Mouse (Mus musculus): Measurements from ENCODE around the gene Spty2d1. TPM values are rescaled to one million over a fixed set of nuclear protein-coding genes. Genes with fewer than 3 reads are reported as not detected.
A peak's percentile ranks its signal among the peaks of the same experiment; 100 is the strongest.

Gene Spty2d1
- polyA plus RNA-seq (2014; fragmentation: Nextera tagmentation; extraction: Ambion mirVana): 9.6 and 15.7 TPM in 2 replicates

DNA sequence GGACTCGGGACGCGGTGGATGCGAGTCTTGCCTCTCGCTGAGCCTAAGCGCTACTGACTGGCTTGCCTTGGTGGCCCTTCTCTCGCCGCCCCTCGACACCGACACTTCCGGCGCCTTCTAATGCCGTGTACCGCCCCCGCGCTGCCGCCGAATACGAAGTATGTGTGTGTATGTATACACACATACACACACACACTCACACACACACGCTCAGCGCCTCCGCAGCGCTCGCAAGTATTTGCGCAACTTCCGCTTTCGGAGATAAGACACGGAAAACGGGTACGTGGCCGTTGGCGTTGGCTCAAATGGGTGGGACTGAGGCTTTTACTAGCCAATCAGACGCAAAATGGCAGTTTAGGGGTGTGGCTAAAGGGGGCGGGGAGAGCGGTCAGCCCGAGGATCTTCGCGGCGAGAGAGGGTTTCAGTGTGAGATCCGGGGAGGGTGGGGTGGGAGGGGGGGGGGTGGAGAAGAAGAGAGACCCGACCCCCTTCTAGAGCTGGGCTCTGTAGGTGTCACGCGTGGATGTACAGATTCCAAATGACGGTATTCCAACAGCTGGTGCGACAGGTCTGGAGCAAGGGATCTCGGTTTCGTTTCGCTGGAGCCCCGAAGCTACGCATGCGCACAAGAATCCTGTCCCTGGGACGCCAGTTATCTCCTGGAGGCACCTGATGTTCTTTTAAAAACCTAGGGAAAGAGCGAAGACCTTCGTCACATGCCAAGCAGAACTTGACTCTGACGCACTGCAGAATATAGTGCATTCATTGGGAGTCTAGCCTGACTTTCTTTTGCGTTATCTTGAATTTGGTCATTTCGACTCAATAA, at the start of gene Spty2d1:
Gene Spty2d1, minus strand, starts transcription at position 244 of the 826 bp plus-strand sequence.
- Histone ChIP-seq H3K4me2 (replicated peaks; ENCODE audit: low read depth, low read length) (peak within 1 kb of the TSS; percentile 84), H3K27ac (ENCODE audit: low read depth, low read length) (peak within 1 kb of the TSS; percentile 90), H3K4me1 (ENCODE audit: control insufficient read depth, insufficient read depth, low read length) (peaks cover 11% of the 10 kb centered on the region; the same call in 1 of the 2 replicates), H3K27me3 (ENCODE audit: control insufficient read depth, insufficient read depth, low read length) (no peaks in the 10 kb centered on the region), H3K36me3 (ENCODE audit: control insufficient read depth, insufficient read depth, low read length) (no peaks in the 10 kb centered on the region), H3K9me3 (ENCODE audit: control insufficient read depth, low read length) (no peaks in the 10 kb centered on the region), H3K9ac (ENCODE audit: low read depth, low read length) (peak within 1 kb of the TSS; percentile 83), H3K4me3 (ENCODE audit: low read length) (peak within 1 kb of the TSS; percentile 81)
- WGBS: 1% methylated on average over 57 of the region's 57 CpGs
- peak; percentile 96 for ATAC-seq (ENCODE audit: low FRiP score, low TSS enrichment)

DNA sequence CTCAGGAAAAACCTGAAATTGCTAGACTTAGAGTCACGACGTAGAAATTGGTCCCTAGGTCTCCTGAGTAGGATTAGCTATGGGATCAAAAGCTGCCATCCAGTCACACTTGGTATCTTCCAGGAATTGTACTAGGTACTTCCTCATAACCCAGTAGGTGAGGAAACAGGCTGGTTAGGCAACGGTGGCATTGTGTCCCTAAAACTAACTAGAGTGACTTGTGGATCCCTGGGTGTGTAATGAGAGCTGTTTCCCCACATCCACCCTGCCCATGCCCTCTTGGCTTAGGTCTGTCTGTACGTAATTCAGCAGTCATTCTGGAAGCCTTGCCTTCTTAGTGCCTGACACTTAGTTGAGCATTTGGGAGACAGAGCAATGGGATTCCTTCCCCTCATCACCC, 48.1 kb upstream of the Spty2d1 start:
- no peak for ATAC-seq (ENCODE audit: low FRiP score, low TSS enrichment)
- Histone ChIP-seq H3K4me3 (ENCODE audit: low read length) (no peak overlapping the region), H3K9me3 (ENCODE audit: control insufficient read depth, low read length) (no peaks in the 10 kb centered on the region), H3K4me2 (replicated peaks; ENCODE audit: low read depth, low read length) (no peak overlapping the region), H3K27ac (ENCODE audit: low read depth, low read length) (no peak overlapping the region), H3K4me1 (ENCODE audit: control insufficient read depth, insufficient read depth, low read length) (peaks cover 16% of the 10 kb centered on the region; the same call in 1 of the 2 replicates), H3K27me3 (ENCODE audit: control insufficient read depth, insufficient read depth, low read length) (no peaks in the 10 kb centered on the region), H3K36me3 (ENCODE audit: control insufficient read depth, insufficient read depth, low read length) (peaks cover 10% of the 10 kb centered on the region), H3K9ac (ENCODE audit: low read depth, low read length) (no peak overlapping the region)
- 90% methylated on average over 4 of the region's 4 CpGs for WGBS

DNA sequence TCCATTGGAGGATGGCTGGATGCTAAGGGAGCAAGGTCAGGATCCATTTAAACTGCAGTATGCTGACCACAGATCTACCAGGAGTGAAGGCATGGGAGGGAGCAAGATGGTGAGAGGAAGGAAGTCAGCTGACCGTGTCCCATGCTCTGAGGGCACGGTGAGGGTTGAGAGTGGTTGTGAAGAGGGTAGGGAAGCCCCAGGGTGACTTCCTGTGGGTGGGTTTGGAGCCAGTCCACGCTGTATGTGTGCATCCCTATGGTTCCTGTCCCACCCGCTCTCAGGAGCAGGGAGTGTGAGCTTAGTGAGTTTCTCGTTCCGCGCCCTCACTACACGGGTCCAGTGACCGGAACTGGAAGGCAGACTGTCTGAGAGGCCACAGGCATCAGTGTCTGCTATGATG, 47.5 kb upstream of the Spty2d1 start:
- Histone ChIP-seq H3K27ac (ENCODE audit: low read depth, low read length) (no peak overlapping the region), H3K9ac (ENCODE audit: low read depth, low read length) (no peak overlapping the region), H3K4me1 (ENCODE audit: control insufficient read depth, insufficient read depth, low read length) (peaks cover 17% of the 10 kb centered on the region; the same call in 1 of the 2 replicates), H3K36me3 (ENCODE audit: control insufficient read depth, insufficient read depth, low read length) (peaks cover 10% of the 10 kb centered on the region), H3K9me3 (ENCODE audit: control insufficient read depth, low read length) (no peaks in the 10 kb centered on the region), H3K27me3 (ENCODE audit: control insufficient read depth, insufficient read depth, low read length) (no peaks in the 10 kb centered on the region), H3K4me3 (ENCODE audit: low read length) (no peak overlapping the region), H3K4me2 (replicated peaks; ENCODE audit: low read depth, low read length) (no peak overlapping the region)
- WGBS: 74% methylated on average over 9 of the region's 9 CpGs
- no peak for ATAC-seq (ENCODE audit: low FRiP score, low TSS enrichment)

DNA sequence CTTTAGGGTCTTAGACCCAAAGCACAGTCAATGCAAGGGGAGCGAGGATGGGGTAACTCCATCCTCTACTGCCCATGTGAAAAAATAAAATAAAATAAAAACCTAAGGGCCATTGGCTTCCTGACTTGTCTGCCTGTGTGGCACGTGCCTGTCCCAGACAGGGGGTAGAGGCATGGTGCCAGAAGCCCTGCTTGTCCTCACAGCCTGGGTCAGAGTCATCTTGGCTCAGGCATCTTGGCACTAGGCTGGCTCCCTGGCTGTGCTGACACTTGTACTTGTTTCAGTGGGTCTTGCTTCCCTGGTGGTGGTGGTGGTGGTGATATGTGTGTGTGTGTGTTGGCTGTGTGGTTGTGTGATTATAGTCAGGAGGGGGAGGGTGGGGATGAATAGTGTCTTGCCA, 46.5 kb upstream of the Spty2d1 start:
- Histone ChIP-seq H3K27ac (ENCODE audit: low read depth, low read length) (no peak overlapping the region), H3K4me2 (replicated peaks; ENCODE audit: low read depth, low read length) (no peak overlapping the region), H3K4me1 (ENCODE audit: control insufficient read depth, insufficient read depth, low read length) (peaks cover 17% of the 10 kb centered on the region; the same call in 1 of the 2 replicates), H3K4me3 (ENCODE audit: low read length) (no peak overlapping the region), H3K36me3 (ENCODE audit: control insufficient read depth, insufficient read depth, low read length) (peaks cover 10% of the 10 kb centered on the region), H3K27me3 (ENCODE audit: control insufficient read depth, insufficient read depth, low read length) (no peaks in the 10 kb centered on the region), H3K9me3 (ENCODE audit: control insufficient read depth, low read length) (no peaks in the 10 kb centered on the region), H3K9ac (ENCODE audit: low read depth, low read length) (no peak overlapping the region)
- WGBS: 88% methylated on average over 2 of the region's 2 CpGs
- no peak for ATAC-seq (ENCODE audit: low FRiP score, low TSS enrichment)

DNA sequence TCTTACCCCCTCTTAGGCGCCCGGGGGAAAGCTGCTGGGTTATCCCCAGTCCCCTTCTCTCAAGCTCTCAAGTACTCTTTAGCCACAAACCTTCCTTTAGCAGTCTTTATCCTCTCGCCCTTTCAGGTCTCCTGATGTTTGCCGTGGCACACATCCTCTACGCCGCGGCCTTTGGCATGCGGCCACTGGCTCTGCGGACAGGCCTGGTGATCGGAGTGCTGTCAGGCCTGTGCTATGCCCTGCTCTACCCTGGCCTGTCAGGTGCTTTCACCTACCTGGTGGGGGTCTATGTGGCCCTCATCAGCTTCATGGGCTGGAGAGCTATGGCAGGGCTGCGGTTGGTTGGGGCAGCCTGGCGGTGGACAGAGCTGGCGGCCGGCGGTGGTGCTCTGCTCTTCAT, 45.1 kb upstream of the Spty2d1 start:
- peaks cover 17% of the 10 kb centered on the region; the same call in 1 of the 2 replicates for H3K4me1 ChIP-seq (ENCODE audit: control insufficient read depth, insufficient read depth, low read length)
- 96% methylated on average over 15 of the region's 15 CpGs for WGBS
- H3K4me3 ChIP-seq (ENCODE audit: low read length): no peak overlapping the region
- peaks cover 10% of the 10 kb centered on the region for H3K36me3 ChIP-seq (ENCODE audit: control insufficient read depth, insufficient read depth, low read length)
- no peaks in the 10 kb centered on the region for H3K9me3 ChIP-seq (ENCODE audit: control insufficient read depth, low read length)
- no peaks in the 10 kb centered on the region for H3K27me3 ChIP-seq (ENCODE audit: control insufficient read depth, insufficient read depth, low read length)
- H3K4me2 ChIP-seq (replicated peaks; ENCODE audit: low read depth, low read length): no peak overlapping the region
- ATAC-seq (ENCODE audit: low FRiP score, low TSS enrichment): no peak
- H3K9ac ChIP-seq (ENCODE audit: low read depth, low read length): no peak overlapping the region
- no peak overlapping the region for H3K27ac ChIP-seq (ENCODE audit: low read depth, low read length)

DNA sequence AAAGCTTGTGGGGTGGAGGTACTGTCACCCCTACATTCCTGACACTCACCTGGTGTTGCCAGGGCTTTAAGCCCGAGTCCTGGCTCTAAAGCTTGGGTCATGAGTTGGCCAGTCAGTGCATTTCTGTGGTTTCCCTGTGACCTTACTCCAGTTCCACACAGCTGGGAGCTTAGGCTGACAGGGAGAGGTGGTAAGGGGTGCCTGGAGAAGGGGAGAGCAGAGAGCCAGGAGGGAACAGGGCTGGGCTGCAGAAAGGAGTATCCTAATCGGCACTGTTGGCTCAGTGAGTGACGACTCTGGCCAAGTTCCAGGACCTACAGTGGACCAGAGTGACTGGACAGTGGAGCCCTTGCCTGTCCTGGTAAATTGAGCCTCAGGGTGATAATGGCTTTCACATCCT, 44.1 kb upstream of the Spty2d1 start:
- Histone ChIP-seq H3K4me3 (ENCODE audit: low read length) (peak overlapping the region; percentile 1; the same call in 1 of the 2 replicates), H3K27ac (ENCODE audit: low read depth, low read length) (peak overlapping the region; percentile 84), H3K27me3 (ENCODE audit: control insufficient read depth, insufficient read depth, low read length) (no peaks in the 10 kb centered on the region), H3K36me3 (ENCODE audit: control insufficient read depth, insufficient read depth, low read length) (peaks cover 10% of the 10 kb centered on the region), H3K4me2 (replicated peaks; ENCODE audit: low read depth, low read length) (peak overlapping the region; percentile 65; the same call in 1 of the 2 replicates), H3K9me3 (ENCODE audit: control insufficient read depth, low read length) (no peaks in the 10 kb centered on the region), H3K4me1 (ENCODE audit: control insufficient read depth, insufficient read depth, low read length) (peaks cover 17% of the 10 kb centered on the region; the same call in 1 of the 2 replicates), H3K9ac (ENCODE audit: low read depth, low read length) (peak overlapping the region; percentile 34; the same call in 1 of the 2 replicates)
- ATAC-seq (ENCODE audit: low FRiP score, low TSS enrichment): no peak
- 14% methylated on average over 3 of the region's 3 CpGs for WGBS

DNA sequence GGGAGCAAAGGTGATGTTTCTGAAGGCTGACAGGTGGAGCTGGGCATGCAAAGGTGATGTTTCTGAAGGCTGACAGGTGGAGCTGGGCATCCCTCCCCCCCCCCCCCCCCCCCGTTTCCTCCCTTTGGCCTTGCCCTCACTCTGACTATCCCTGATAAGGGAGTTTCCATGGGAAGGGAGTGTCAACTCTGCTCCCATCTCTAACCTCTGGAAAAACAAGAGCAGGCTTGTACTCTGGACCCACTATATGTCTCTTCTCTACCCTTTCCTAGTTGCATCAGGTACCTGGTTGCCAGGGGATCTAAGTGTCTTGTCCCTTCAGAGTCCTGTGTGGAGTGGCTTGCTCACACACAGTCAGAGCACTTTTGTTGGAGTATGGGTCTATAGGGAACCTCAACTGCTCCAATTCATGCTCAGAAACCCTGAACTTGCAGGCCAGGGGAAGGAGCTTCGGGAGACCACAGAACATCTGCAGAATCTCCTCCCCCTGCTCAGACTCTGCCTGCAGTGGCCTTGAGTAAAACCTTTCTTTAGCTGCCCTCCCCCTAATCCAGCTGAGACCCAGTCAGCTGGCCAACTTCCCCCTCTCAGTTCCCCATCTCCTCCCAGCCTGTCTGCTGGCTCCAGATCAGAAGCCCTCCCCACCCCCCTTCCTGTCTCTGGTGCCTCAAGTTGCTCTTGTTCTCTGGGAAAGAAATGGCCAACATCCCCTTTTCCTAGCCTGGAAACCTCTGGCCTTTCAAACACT, 43.4 kb upstream of the Spty2d1 start:
- H3K4me3 ChIP-seq (ENCODE audit: low read length): peak overlapping the region; percentile 61
- ATAC-seq (ENCODE audit: low FRiP score, low TSS enrichment): no peak
- peak overlapping the region; percentile 84; the same call in 1 of the 2 replicates for H3K9ac ChIP-seq (ENCODE audit: low read depth, low read length)
- peak overlapping the region; percentile 96 for H3K27ac ChIP-seq (ENCODE audit: low read depth, low read length)
- H3K36me3 ChIP-seq (ENCODE audit: control insufficient read depth, insufficient read depth, low read length): peaks cover 10% of the 10 kb centered on the region
- no peaks in the 10 kb centered on the region for H3K9me3 ChIP-seq (ENCODE audit: control insufficient read depth, low read length)
- peak overlapping the region; percentile 65 for H3K4me2 ChIP-seq (replicated peaks; ENCODE audit: low read depth, low read length)
- peaks cover 17% of the 10 kb centered on the region; the same call in 1 of the 2 replicates for H3K4me1 ChIP-seq (ENCODE audit: control insufficient read depth, insufficient read depth, low read length)
- WGBS: 0% methylated on average over 2 of the region's 2 CpGs
- no peaks in the 10 kb centered on the region for H3K27me3 ChIP-seq (ENCODE audit: control insufficient read depth, insufficient read depth, low read length)

DNA sequence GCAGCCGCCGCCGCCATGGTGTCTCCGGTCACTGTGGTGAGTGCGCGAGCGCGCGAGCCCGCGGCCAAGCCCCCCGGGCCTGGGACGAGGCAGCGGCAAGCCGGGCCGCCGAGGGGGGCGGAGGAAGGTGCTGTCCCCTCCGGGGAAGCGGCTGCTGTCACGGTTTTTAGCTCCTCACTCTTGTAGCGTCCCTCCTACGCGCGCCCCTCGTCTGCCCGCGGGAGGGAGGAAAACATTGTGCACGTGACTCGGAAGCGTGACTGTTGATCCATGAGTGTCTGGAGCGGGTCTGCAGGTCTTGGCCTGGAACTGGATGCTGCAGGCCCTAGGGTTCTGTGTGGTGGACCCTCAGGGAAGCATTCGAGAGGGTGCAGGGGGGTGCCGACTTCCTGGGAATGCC, 42.6 kb upstream of the Spty2d1 start:
- Histone ChIP-seq H3K36me3 (ENCODE audit: control insufficient read depth, insufficient read depth, low read length) (peaks cover 10% of the 10 kb centered on the region), H3K9me3 (ENCODE audit: control insufficient read depth, low read length) (no peaks in the 10 kb centered on the region), H3K4me2 (replicated peaks; ENCODE audit: low read depth, low read length) (peak overlapping the region; percentile 65), H3K4me1 (ENCODE audit: control insufficient read depth, insufficient read depth, low read length) (peaks cover 17% of the 10 kb centered on the region; the same call in 1 of the 2 replicates), H3K27me3 (ENCODE audit: control insufficient read depth, insufficient read depth, low read length) (no peaks in the 10 kb centered on the region), H3K4me3 (ENCODE audit: low read length) (peak overlapping the region; percentile 61), H3K27ac (ENCODE audit: low read depth, low read length) (peak overlapping the region; percentile 96), H3K9ac (ENCODE audit: low read depth, low read length) (peak overlapping the region; percentile 84)
- under 1% methylated on average over 34 of the region's 34 CpGs for WGBS
- ATAC-seq (ENCODE audit: low FRiP score, low TSS enrichment): peak; percentile 68

All from kidney, embryonic 14.5 days (tissue).